Mouse (Mus musculus): ENCODE results near the gene Chrm4. TPM values are rescaled to one million over a fixed set of nuclear protein-coding genes. Genes with fewer than 3 reads are reported as not detected.
A peak's percentile ranks its signal among the peaks of the same experiment; 100 is the strongest.

Chrm4 gene
- polyA plus RNA-seq, 1 experiment from 2014 or later, result 0.32 TPM

DNA sequence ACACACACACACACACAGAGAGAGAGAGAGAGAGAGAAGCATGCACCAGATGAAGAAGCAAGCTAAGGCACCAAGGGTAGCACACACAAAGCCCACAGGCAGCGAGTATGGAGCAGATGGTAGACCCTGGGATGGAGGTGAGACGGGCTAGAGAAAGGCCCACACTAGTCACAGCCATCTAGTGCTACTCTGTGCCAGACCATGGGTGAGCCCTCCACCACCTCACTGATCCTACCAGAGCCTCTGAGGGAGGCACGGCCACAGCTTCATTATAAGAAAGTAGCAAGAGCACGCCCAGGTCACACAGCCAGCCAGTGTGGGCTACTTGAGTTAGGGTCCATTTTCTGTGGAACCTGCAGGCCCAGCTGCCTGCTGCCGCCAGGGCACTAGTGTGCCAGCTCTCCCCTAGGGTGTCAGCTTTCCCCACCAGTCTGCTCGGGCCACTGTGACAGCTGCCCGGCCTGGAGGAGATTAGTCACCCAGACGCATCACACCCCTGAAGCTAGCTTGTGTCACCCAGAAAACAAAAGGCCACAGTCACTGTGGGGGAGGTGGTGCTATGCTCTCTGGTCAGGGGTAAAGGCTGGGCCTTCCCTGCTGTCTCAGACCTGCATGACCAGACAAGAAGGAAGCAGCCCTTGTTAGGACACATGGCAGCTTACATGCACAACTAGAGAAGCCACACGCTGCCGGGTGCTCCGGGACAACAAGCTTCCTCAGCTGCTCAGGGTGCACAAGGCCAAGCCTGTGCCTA is 20.5 kb downstream of the Chrm4 start:
- Histone ChIP-seq H3K36me3 (no peaks in the 10 kb centered on the region), H3K27ac (peak overlapping the region; percentile 33), H3K27me3 (no peaks in the 10 kb centered on the region), H3K4me3 (no peak overlapping the region), H3K9ac (no peak overlapping the region), H3K4me1 (peaks cover 54% of the 10 kb centered on the region), H3K9me3 (no peaks in the 10 kb centered on the region), H3K4me2 (no peak overlapping the region)
- 46% methylated on average over 11 of the region's 11 CpGs for WGBS
- ATAC-seq (ENCODE audit: insufficient number of reproducible peaks, insufficient read depth, low FRiP score, low TSS enrichment, low read depth), result no peak

DNA sequence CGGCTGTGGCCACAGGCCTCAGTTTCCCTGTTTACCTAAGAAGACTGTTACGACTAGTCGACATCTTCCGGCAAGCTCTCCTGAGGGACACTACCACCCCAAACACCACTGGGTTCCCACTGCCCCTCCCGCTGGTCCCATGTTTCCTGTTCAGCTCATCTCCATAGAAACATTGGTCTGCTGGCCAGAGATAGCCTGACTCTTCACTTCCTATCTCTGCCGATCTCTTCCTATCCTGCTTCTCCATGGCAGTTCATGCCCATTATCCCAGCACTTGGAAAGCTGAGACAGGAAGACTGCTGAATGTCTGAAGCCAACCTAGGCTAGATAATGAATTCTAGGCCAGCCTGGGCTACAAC is 21.1 kb downstream of the Chrm4 start:
- H3K4me1 ChIP-seq, result peaks cover 54% of the 10 kb centered on the region

DNA sequence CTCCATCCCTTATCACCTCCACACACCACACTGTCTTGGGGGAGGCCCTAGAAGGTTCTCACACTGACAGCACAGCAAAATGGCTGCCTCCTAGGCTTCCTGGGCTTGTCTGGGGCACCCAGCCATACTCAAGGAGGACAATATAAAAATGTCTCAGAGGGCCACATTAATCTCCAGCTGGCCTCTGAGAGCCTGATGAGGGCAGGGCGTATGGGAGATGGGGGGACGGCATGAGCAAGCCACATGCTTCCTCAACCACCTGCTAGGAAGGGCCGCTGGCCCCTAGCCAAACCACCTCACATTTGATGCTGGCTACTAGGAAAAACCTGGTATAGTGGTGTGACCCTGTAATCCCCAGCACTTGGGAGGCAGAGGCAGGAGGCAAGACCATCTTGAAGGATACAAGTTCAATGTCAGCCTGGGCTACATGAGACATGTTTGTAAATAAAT is 21.8 kb downstream of the Chrm4 start:
- ATAC-seq (ENCODE audit: insufficient number of reproducible peaks, insufficient read depth, low FRiP score, low TSS enrichment, low read depth), result no peak
- peaks cover 56% of the 10 kb centered on the region for H3K4me1 ChIP-seq
- 76% methylated on average over 3 of the region's 3 CpGs for WGBS
- H3K36me3 ChIP-seq, result no peaks in the 10 kb centered on the region
- no peak overlapping the region for H3K4me2 ChIP-seq
- H3K27me3 ChIP-seq, result no peaks in the 10 kb centered on the region
- H3K4me3 ChIP-seq, result no peak overlapping the region
- H3K9ac ChIP-seq, result no peak overlapping the region
- no peak overlapping the region for H3K27ac ChIP-seq
- no peaks in the 10 kb centered on the region for H3K9me3 ChIP-seq

More for the DNA sequence above, 21.1 kb downstream of the Chrm4 start:
- no peaks in the 10 kb centered on the region for H3K36me3 ChIP-seq
- 67% methylated on average over 6 of the region's 6 CpGs for WGBS
- no peak for ATAC-seq (ENCODE audit: insufficient number of reproducible peaks, insufficient read depth, low FRiP score, low TSS enrichment, low read depth)
- no peak overlapping the region for H3K4me3 ChIP-seq
- H3K9me3 ChIP-seq, result no peaks in the 10 kb centered on the region
- H3K27ac ChIP-seq, result peak overlapping the region; percentile 33; the same call in 1 of the 2 replicates
- no peak overlapping the region for H3K9ac ChIP-seq
- H3K27me3 ChIP-seq, result no peaks in the 10 kb centered on the region
- H3K4me2 ChIP-seq, result no peak overlapping the region

DNA sequence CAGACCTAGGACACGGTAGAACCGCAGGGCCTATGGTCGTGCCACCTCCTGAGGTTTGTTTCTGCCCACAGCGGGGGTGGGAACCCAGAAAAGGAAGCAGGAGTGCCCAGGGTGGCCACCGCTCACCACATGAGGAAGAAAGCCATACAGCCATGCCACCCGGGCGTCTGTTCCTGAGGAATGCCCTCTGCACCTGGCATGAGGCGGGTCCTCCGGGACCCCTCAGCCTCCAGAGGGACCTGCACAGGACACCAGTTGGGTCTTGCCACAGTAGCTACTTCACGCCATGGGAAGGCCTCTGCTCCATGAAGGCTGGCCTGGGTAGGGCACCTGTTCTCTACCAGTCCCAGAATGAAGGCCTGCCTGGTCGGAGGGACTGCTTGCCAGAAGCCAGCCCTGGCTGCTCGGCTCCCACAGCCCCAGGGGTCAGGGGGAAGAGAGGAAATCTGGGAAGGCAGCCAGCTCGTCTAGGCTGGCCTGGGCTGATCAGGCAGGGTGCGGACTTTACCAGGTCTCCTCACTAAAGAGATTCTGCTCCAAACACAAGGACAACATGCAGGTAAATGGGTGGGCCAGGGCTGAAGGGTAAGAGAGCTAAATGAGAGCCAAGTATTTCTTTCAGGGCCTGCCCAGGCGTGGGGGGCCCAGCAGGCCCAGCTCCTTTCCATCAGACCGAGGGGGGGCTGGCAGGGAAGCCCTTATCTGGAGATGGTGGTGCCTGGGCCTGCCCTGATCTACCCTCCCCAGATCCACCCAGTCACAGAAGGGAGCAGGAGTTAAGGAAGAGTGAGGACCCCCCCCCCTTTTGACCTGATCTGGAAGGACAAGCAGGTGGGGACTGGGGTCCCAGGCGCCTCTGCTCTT is 22.6 kb downstream of the Chrm4 start:
- H3K4me2 ChIP-seq, result peak overlapping the region; percentile 52
- H3K9ac ChIP-seq, result peak overlapping the region; percentile 65
- H3K27ac ChIP-seq, result peak overlapping the region; percentile 66
- 68% methylated on average over 17 of the region's 17 CpGs for WGBS
- H3K27me3 ChIP-seq, result no peaks in the 10 kb centered on the region
- H3K36me3 ChIP-seq, result no peaks in the 10 kb centered on the region
- H3K4me1 ChIP-seq, result peaks cover 54% of the 10 kb centered on the region
- H3K9me3 ChIP-seq, result no peaks in the 10 kb centered on the region
- ATAC-seq (ENCODE audit: insufficient number of reproducible peaks, insufficient read depth, low FRiP score, low TSS enrichment, low read depth), result peak; percentile 16; the same call in 1 of the 2 replicates
- H3K4me3 ChIP-seq, result peak overlapping the region; percentile 29

DNA sequence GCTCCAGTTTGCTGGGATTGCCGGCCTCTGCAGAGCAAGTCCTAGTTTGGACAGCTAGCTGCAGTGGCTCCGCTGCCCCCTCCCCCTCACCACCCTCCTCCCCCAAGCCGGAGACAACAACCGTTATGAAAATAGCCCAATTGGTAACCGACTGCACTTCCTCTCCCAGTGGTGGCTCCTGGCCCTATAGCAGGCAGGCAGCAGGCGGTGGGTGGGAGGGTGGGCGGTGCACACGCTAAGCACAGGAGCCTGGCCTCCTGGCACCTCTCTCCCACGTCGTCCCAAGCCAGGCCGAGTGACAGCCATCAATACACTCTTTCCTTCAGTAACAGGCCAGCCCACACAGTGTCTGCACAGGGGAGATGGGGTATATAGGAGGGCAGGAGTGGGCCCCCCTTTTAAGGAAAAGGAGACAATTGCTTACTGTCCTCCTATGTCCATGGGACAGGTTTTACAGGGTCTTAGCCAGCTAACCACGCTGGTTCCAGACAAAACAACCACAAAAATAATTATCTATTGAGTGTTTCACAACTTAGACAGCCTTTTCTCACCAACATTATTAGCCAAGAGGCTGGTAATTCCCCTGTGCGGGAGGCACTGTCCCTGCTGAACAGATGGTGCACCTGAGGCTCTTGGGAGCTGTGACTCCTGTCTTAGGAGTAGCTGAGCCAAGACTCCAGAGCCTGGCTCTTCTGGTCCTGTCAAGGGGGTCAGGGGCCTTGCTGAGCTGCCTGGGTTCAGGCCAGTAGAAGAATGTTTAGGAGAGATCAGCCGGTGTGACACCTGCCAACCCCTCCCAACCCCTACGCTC is 23.4 kb downstream of the Chrm4 start:
- Histone ChIP-seq H3K4me3 (peak overlapping the region; percentile 29), H3K9me3 (no peaks in the 10 kb centered on the region), H3K27me3 (no peaks in the 10 kb centered on the region), H3K4me2 (peak overlapping the region; percentile 52), H3K27ac (peak overlapping the region; percentile 66), H3K9ac (peak overlapping the region; percentile 65), H3K36me3 (no peaks in the 10 kb centered on the region), H3K4me1 (peaks cover 52% of the 10 kb centered on the region)
- ATAC-seq (ENCODE audit: insufficient number of reproducible peaks, insufficient read depth, low FRiP score, low TSS enrichment, low read depth), result 0 out of 2 replicates have a peak, but pooled peaks have one; percentile 52
- 19% methylated on average over 15 of the region's 15 CpGs for WGBS

DNA sequence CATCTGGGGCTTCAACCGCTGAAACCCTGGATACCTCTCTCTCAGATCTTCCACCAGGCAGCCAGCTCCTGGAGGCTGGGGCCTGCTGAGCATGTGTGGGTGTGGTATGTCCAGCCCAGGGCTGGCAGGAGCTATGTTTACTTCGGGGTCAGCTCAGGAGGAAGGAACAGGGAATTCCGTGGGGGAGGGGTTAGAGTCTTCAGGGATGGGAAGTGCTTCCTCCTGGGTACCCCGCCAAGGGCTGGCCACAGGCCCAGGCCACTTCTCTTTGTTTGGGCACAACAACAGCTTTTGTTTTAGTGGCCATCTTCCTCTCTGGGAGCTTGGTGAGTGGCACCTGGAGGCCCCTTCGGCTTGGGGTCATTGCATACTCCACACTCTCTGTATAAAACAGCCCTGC is 26.8 kb downstream of the Chrm4 start:
- ATAC-seq (ENCODE audit: insufficient number of reproducible peaks, insufficient read depth, low FRiP score, low TSS enrichment, low read depth), result no peak
- Histone ChIP-seq H3K9me3 (no peaks in the 10 kb centered on the region), H3K4me3 (no peak overlapping the region), H3K27me3 (no peaks in the 10 kb centered on the region), H3K4me1 (peaks cover 54% of the 10 kb centered on the region), H3K36me3 (no peaks in the 10 kb centered on the region), H3K9ac (no peak overlapping the region), H3K27ac (peak overlapping the region; percentile 1; the same call in 1 of the 2 replicates), H3K4me2 (no peak overlapping the region)
- WGBS, result 18% methylated on average over 5 of the region's 5 CpGs

DNA sequence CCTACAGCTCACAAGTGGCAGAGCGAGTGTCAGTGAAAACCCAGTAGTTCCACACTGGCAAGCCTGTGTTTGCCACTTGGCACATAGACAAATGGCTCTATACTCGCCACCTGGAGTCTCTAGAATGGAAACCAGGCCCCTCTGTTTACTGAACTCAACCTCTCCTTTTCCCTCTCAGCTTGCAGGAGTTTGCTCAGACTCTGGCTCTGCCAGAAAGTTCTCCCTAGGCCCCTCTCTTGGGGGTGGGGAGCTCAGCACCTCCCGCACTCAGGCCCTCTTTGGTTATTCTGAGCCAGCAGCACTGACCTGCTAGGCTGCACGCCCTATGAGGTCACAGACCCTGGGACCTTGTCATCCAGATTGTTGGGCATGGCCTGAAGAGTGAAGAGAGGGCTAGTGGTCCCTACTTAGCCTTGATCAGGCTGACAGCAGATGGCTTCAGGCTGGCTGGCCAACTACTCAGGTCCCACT is 28.1 kb downstream of the Chrm4 start:
- Histone ChIP-seq H3K4me3 (no peak overlapping the region), H3K9ac (no peak overlapping the region), H3K4me1 (peaks cover 49% of the 10 kb centered on the region), H3K9me3 (no peaks in the 10 kb centered on the region), H3K27ac (no peak overlapping the region), H3K27me3 (no peaks in the 10 kb centered on the region), H3K36me3 (no peaks in the 10 kb centered on the region), H3K4me2 (no peak overlapping the region)
- 90% methylated on average over 4 of the region's 4 CpGs for WGBS
- no peak for ATAC-seq (ENCODE audit: insufficient number of reproducible peaks, insufficient read depth, low FRiP score, low TSS enrichment, low read depth)

DNA sequence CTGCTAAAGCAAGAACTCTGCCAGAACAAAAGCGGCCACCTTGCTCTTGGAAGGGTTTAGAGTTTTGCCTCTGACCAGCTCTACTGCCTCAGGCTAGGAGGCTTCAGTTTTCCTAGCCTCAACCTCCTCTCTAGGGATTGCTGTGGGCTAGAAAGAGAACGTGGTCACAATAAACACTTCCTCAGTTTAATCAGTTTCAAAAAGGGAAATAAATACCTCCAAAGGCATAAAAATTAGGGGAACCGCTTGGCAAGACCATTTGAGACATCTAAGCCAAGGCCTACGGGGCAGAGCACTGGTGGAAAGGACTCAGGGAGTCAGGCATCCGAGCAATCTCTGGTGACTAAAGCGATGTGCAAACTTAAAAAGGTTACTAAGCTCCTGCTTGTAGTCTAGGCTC is 28.8 kb downstream of the Chrm4 start:
- ATAC-seq (ENCODE audit: insufficient number of reproducible peaks, insufficient read depth, low FRiP score, low TSS enrichment, low read depth), result no peak
- 71% methylated on average over 6 of the region's 6 CpGs for WGBS
- H3K27me3 ChIP-seq, result no peaks in the 10 kb centered on the region
- H3K36me3 ChIP-seq, result no peaks in the 10 kb centered on the region
- no peak overlapping the region for H3K27ac ChIP-seq
- H3K4me1 ChIP-seq, result peaks cover 46% of the 10 kb centered on the region
- H3K4me2 ChIP-seq, result no peak overlapping the region
- H3K4me3 ChIP-seq, result no peak overlapping the region
- H3K9me3 ChIP-seq, result no peaks in the 10 kb centered on the region
- H3K9ac ChIP-seq, result no peak overlapping the region

DNA sequence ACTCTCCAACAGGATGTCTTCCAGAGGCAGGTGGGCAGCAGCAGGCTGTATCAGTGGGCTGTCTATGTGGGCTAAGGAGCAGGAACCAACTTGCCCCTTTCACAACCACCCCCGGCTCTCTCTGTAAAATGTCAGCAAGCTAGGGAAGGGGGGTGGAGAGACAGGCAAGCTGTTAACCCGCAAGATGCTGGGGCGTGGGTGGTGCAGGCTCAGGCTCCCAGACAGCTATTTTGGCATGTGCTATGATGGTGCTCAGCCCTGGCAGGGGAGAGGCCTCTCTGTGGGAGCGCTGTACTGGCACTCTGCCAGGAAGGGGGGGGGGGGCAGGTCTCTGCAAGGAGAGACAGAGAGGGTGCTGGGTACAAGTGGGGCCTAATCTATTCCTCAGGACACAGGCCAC is 30.0 kb downstream of the Chrm4 start:
- ATAC-seq (ENCODE audit: insufficient number of reproducible peaks, insufficient read depth, low FRiP score, low TSS enrichment, low read depth), result 0 out of 2 replicates have a peak, but pooled peaks have one; percentile 32
- H3K27me3 ChIP-seq, result no peaks in the 10 kb centered on the region
- no peak overlapping the region for H3K4me3 ChIP-seq
- no peaks in the 10 kb centered on the region for H3K9me3 ChIP-seq
- no peak overlapping the region for H3K27ac ChIP-seq
- 0 out of 2 replicates have a peak overlapping the region, but pooled peaks have one; percentile 8 for H3K9ac ChIP-seq
- peaks cover 56% of the 10 kb centered on the region for H3K4me1 ChIP-seq
- WGBS, result 29% methylated on average over 4 of the region's 4 CpGs
- no peaks in the 10 kb centered on the region for H3K36me3 ChIP-seq
- H3K4me2 ChIP-seq, result peak overlapping the region; percentile 9; the same call in 1 of the 2 replicates

DNA sequence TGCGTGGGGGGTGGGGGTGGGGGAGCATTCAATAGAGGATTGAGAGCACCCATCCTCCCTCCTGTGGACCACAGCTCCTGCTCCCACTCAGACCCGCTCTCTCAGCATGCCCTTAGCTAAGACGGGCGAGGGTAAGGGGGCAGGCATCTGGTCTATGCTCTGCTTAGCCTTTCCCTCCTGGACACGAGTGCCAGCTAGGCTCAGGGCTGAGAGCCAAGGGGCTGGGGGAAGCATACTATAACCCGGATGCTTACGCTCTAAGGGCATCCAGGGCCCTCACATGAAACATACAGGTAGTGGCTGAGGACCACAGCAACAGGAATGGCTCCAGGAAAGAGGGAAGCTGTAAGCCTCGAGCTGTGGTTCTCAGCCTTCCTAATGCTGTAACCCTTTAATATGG is 31.0 kb downstream of the Chrm4 start:
- H3K4me2 ChIP-seq, result no peak overlapping the region
- H3K27ac ChIP-seq, result no peak overlapping the region
- no peak overlapping the region for H3K4me3 ChIP-seq
- 84% methylated on average over 8 of the region's 8 CpGs for WGBS
- no peaks in the 10 kb centered on the region for H3K27me3 ChIP-seq
- no peaks in the 10 kb centered on the region for H3K36me3 ChIP-seq
- peaks cover 63% of the 10 kb centered on the region for H3K4me1 ChIP-seq
- no peaks in the 10 kb centered on the region for H3K9me3 ChIP-seq
- no peak for ATAC-seq (ENCODE audit: insufficient number of reproducible peaks, insufficient read depth, low FRiP score, low TSS enrichment, low read depth)
- H3K9ac ChIP-seq, result no peak overlapping the region

All from embryonic facial prominence, embryonic 13.5 days (tissue).